Mouse (Mus musculus) E14TG2a.4 (cell line): ENCODE measurements around the gene Sigirr.

Experiments used
- H3K27me3 ChIP-seq: 2 replicates; pipeline ENCODE4 v1.6.1; 2014; ENCODE audit warnings: low read length, control low read depth; ENCODE audit not compliant: insufficient read depth
- H3K36me3 ChIP-seq: 2 replicates; pipeline ENCODE4 v1.6.1; 2014; ENCODE audit warnings: low read length, control low read depth; ENCODE audit not compliant: insufficient read depth
- H3K4me1 ChIP-seq: replicated peaks from 2 replicates; pipeline ENCODE4 v1.6.1; 2014; ENCODE audit warnings: low read depth, low read length, control low read depth
- H3K4me3 ChIP-seq: replicated peaks from 2 replicates; pipeline ENCODE4 v1.5.1; 2014; ENCODE audit warnings: mild to moderate bottlenecking, low read length
- H3K9me3 ChIP-seq: 2 replicates; pipeline ENCODE4 v1.6.1; 2014; ENCODE audit warnings: low read length, control low read depth
- CTCF ChIP-seq: conservative IDR thresholded peaks from 2 replicates; pipeline ENCODE4 v1.5.1; 2014; ENCODE audit warnings: low read length
- NANOG ChIP-seq: IDR thresholded peaks from 2 replicates; pipeline ENCODE4 v1.6.1; 2014; ENCODE audit warnings: borderline replicate concordance, low read length, mixed read lengths
- POU5F1 ChIP-seq: IDR thresholded peaks from 2 replicates; pipeline ENCODE4 v1.6.1; 2014; ENCODE audit warnings: low read length, borderline replicate concordance

The Sigirr gene

DNA sequence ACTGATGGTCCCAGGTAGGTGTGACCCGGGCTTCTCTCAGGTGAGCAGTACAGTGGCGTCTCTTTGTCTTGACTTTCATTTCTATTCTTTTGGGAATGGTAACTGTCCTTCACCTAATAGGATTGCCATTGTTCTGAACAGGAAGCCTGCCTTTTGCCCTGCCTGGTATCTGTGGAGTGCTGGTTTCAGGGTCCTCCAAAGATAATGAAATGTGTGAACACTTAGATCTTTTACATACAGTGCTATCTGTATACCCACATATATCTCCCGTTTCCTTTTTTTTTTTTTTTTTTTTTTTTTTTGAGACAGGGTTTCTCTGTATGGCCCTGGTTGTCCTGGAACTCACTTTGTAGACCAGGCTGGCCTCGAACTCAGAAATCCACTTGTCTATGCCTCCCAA lies 41.0 kb upstream of the Sigirr start:
- no peaks in the 10 kb centered on the region for H3K27me3 ChIP-seq
- TF ChIP-seq CTCF = no peak
- TF ChIP-seq NANOG = no peak
- TF ChIP-seq POU5F1 = no peak
- H3K4me1 ChIP-seq = peaks cover 56% of the 10 kb centered on the region
- no peaks in the 10 kb centered on the region for H3K9me3 ChIP-seq
- peaks cover 98% of the 10 kb centered on the region for H3K36me3 ChIP-seq
- no peak overlapping the region for H3K4me3 ChIP-seq

DNA sequence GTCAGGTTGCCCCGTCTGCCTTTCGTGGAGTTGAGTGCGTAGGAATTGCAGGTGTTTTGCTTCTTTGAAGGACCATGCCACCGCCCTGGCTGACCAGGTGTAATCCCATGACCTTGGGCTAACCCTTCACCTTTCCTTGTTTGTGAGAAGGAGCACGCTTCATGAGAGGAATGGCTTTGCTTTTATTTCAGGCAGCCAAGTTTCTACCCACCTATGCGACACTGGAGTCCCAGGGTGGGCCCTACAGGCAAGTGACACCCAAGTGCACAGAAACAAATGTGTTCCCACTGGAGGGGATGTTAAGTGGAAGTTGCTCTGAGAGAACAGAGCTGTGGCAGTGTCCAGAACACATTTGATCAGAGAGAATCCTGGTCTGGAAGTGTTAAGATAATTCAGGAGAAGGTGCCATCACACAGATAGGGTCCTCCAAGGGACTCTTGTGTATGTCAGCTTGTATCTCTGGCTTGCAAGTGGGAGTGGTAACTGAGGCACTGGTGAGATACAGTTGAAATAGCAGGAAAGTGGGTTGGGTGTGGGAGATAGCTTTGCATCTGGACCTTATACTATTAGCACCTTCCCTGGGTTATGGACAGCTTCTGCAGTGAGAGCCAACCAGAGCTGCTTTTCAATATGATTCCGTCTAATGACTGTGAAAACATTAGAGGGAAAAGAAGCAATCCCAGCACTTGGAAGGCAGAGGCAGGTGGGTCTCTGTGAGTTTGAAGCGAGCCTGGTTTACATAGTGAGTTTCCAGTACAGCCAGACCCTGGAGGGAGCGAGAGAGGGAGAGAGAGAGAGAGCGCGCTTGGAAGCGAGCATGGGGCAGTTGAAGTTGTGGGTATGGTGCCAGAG lies 31.8 kb upstream of the Sigirr start:
- H3K4me3 ChIP-seq = peak overlapping the region; percentile 91
- peaks cover 67% of the 10 kb centered on the region for H3K4me1 ChIP-seq
- H3K36me3 ChIP-seq = peaks cover 45% of the 10 kb centered on the region
- H3K27me3 ChIP-seq = no peaks in the 10 kb centered on the region
- H3K9me3 ChIP-seq = no peaks in the 10 kb centered on the region
- TF ChIP-seq POU5F1 = no peak
- no peak for TF ChIP-seq CTCF
- TF ChIP-seq NANOG = no peak

GRCm38 (mm10) chr7:141131024-141131820 lies 30.9 kb upstream of the Sigirr start:
- Histone ChIP-seq H3K9me3 (no peaks in the 10 kb centered on the region), H3K4me3 (peak overlapping the region; percentile 91), H3K36me3 (peaks cover 36% of the 10 kb centered on the region), H3K4me1 (peaks cover 73% of the 10 kb centered on the region), H3K27me3 (no peaks in the 10 kb centered on the region)
- no peak for TF ChIP-seq POU5F1
- TF ChIP-seq CTCF = no peak
- no peak for TF ChIP-seq NANOG

DNA sequence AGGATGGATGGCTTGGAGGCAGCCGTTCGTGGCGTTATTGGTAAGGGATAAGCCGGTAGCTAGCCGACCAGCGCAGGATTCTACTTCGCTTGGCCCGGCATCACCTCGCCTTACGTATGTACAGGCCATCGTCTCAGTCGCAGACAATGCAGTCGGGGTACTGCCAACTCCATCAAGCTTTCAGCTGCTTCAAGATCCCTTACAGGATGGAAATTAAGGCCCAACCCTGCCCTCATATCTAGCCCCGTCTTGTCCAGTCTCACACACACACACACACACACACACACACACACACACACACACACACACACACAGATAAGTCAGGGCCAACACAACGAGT lies 23.1 kb upstream of the Sigirr start:
- peaks cover 79% of the 10 kb centered on the region for H3K4me1 ChIP-seq
- TF ChIP-seq CTCF = no peak
- TF ChIP-seq POU5F1 = no peak
- no peaks in the 10 kb centered on the region for H3K36me3 ChIP-seq
- H3K9me3 ChIP-seq = no peaks in the 10 kb centered on the region
- no peaks in the 10 kb centered on the region for H3K27me3 ChIP-seq
- H3K4me3 ChIP-seq = peak overlapping the region; percentile 79

GRCm38 (mm10) chr7:141122689-141123516 lies 22.5 kb upstream of the Sigirr start:
- peak overlapping the region; percentile 79 for H3K4me3 ChIP-seq
- H3K4me1 ChIP-seq = peaks cover 84% of the 10 kb centered on the region
- no peaks in the 10 kb centered on the region for H3K27me3 ChIP-seq
- no peaks in the 10 kb centered on the region for H3K9me3 ChIP-seq
- H3K36me3 ChIP-seq = no peaks in the 10 kb centered on the region
- TF ChIP-seq NANOG (no peak), CTCF (no peak), POU5F1 (no peak)

- Histone ChIP-seq H3K27me3 (no peaks in the 10 kb centered on the region), H3K36me3 (no peaks in the 10 kb centered on the region), H3K4me1 (peaks cover 83% of the 10 kb centered on the region), H3K4me3 (peak within 1 kb of the TSS; percentile 79), H3K9me3 (no peaks in the 10 kb centered on the region)
- no peak for TF ChIP-seq POU5F1
- TF ChIP-seq CTCF = no peak
- no peak for TF ChIP-seq NANOG
Measured at GRCm38 (mm10) chr7:141122245-141122644, 21.9 kb upstream of the Sigirr start, which contains the start of gene Ptdss2. Ptdss2 (plus strand) TSS chr7:141122382.

GRCm38 (mm10) chr7:141121051-141121531 lies 20.7 kb upstream of the Sigirr start:
- Histone ChIP-seq H3K4me1 (peaks cover 83% of the 10 kb centered on the region), H3K4me3 (no peak overlapping the region), H3K27me3 (no peaks in the 10 kb centered on the region), H3K36me3 (peaks cover 4% of the 10 kb centered on the region; the same call in 1 of the 2 replicates), H3K9me3 (no peaks in the 10 kb centered on the region)
- TF ChIP-seq CTCF = no peak
- no peak for TF ChIP-seq NANOG
- no peak for TF ChIP-seq POU5F1

- peaks cover 9% of the 10 kb centered on the region for H3K36me3 ChIP-seq
- H3K9me3 ChIP-seq = no peaks in the 10 kb centered on the region
- H3K4me3 ChIP-seq = no peak overlapping the region
- H3K27me3 ChIP-seq = no peaks in the 10 kb centered on the region
- H3K4me1 ChIP-seq = peaks cover 83% of the 10 kb centered on the region
- TF ChIP-seq NANOG = no peak
- no peak for TF ChIP-seq CTCF
- no peak for TF ChIP-seq POU5F1
Measured at GRCm38 (mm10) chr7:141120605-141121004, 20.2 kb upstream of the Sigirr start.
